Mouse (Mus musculus) myocyte (in vitro differentiated cells): ENCODE measurements around the gene Gm28044.
"Not testable (repeated sequence)": the region's sequence is repeated elsewhere in the genome, so short reads cannot be mapped to it uniquely, and the experiment has no call there.

Source experiments
- POLR2AphosphoS2 ChIP-seq: IDR thresholded peaks from one replicate; pipeline ENCODE4 v1.6.1; 2011; ENCODE audit warnings: low read depth, control low read depth; ENCODE audit not compliant: insufficient read length
- USF1 ChIP-seq: IDR thresholded peaks from one replicate; pipeline ENCODE4 v1.6.1; 2011; ENCODE audit warnings: low read depth, mild to moderate bottlenecking, control low read depth, moderate library complexity

DNA sequence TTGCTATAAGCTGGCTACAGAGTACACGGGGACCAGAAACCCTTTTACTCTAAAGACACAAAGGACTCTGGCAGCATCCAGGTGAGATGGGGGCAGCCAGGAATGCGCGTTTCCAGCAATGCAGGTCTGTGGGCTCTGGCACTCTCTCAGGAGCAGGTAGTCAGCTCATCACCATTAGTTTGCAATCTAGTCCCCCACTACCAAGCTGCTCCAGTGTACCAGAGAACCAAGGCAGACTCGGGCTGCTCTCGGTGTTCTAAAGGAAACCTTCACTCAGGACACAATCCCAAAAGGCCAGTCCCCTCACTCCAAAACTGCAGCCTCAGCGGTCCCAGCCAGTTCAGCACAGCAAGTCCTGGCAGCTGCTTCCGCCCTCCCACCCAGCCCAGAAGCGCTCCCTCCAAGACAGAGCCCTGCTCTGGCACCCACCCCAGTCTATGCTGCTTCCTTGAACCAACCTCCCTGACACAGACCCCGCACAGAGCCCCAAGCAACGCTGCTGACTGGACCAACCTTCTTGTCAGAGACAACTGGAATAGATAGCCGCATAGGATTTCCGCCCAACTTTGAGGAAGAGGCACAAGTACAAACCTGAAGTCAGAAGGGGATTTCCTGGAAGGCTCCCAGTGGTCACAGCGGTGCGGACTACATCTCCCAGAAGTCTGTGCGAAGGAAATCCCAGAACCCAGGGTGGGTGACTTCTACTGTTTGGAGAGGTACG lies 39.0 kb upstream of the Gm28044 start, which contains the start of gene Zfp429:
- TF ChIP-seq POLR2AphosphoS2, USF1: not testable (repeated sequence)
